Mouse (Mus musculus) pancreas, adult 10 weeks (tissue): ENCODE results near the gene Furin. TPM values are rescaled to one million over a fixed set of nuclear protein-coding genes. Genes with fewer than 3 reads are reported as not detected.

Source experiments
- polyA plus RNA-seq: library from polyadenylated mRNA; stranded (reverse); fragments of 350-450 nt; fragmentation: Illumina TruSeq; extraction: RNeasy Lipid Tissue Mini Kit (QIAGEN cat#74804); gene quantifications from one replicate; pipeline ENCODE4 v1.2.3, GENCODE M21; 2015; ENCODE audit warnings: low read depth, low replicate concordance; ENCODE audit not compliant: insufficient read depth

Gene Furin
- 14.7 TPM for polyA plus RNA-seq

DNA sequence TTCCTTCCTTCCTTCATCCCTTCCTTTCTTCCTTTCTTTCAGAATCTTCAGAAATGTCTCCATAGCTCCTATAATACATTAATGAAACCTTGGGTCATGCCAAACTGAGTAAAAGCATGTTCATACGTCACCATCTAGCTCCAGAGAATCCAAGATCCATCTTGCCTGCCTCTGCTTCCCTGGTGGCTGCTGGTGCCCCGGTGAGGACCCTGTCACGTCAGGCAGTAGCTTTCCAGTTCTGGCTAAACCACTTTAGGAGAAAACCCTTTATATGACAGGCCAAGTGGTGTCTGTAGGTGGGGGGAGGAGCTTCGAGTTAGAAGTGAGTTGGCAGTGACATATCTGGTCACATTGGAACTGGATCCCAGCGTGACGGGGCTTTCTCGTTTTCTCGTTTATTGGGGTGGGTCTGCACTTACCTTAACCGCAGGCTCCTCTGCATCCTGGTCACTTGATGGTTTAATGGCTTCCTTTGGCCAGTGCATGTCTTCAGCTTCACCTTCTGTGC, at the start of gene Furin:
TSS of gene Furin (minus strand) at position 249 of the 508 bp plus-strand sequence.

DNA sequence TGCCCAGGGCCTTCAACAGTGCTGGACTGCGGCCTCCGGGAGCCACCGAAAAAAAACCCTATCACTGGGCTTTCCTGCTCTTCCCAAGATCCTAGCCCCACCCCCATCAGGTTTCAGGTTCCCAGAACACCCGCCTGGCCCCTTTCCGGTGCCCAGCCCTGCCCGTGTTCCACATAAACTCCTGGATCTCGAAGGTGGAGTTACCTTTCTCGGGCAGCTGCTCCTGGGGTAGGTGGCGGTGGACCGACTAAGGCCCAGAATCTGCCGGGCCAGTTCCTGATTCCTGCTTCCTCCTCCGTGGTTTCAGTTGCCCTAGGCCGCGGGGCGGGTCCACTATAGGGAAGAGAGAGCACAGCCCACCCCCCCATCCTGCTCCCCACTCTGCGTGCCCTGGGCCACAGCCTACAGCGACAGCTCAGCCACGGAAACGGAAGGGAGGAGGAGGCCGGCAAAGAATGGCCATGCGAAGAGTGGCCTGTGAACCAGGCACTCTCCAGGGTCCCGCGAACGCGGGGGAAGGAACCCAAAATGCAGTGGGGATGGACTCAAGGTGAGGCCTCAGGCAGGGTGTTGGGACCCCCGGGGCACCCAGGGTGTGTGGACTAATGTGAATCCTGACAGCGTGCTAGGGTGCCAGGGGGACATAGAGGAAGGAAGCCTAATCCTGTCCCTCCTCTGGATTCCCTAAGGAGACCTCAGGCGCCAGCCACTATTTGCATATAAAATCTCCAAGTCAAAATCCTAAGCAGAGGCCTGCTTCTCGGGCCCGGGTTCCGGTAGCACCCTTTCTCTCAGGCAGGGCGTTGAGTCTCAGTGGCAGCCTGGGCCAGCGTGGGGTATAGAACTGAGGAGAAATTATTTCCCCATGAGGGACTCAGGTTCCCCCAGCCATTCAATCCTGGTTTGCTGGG, 17.3 kb downstream of the Furin start, which contains the start of gene Fes:
TSS of gene Fes (minus strand) at position 314 of the 911 bp plus-strand sequence.

DNA sequence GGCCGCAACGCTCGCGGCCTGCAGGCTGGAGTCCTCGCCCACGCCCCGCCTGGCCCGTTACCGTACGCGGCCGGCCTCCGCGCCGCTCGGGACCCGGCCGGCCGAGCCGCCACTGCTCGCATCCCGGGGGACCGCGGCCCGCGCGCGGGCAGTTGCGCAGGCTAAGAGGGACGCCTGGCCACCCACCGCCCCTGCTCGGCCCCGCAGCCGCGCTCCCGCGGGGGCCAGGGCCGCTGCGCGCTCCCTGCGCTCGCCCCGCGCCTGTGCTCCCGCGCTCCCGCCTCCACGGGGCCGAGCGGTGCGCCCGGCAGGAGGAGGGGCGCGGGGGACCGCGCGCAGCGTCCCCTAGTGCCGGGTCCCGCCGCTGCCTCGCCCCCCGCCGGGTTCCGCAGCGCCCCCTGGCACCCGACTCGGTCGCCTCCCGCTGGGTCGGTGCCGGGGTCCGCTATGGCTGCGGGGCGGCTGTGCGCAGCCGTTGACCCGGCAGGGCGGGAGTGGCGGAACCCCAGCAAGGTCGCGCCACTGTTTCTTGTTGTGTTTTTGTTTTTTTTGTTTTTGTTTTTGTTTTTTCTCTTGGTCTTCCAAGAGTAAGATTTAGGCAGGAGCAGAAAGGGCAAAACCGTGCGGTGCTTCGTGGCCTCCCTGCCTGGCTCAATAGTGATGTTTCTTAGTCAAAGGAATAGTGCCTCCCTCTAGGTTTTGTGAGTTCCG, 34.0 kb downstream of the Furin start, which contains the start of gene Man2a2:
TSS of gene Man2a2 (minus strand) at position 335 of the 711 bp plus-strand sequence.

DNA sequence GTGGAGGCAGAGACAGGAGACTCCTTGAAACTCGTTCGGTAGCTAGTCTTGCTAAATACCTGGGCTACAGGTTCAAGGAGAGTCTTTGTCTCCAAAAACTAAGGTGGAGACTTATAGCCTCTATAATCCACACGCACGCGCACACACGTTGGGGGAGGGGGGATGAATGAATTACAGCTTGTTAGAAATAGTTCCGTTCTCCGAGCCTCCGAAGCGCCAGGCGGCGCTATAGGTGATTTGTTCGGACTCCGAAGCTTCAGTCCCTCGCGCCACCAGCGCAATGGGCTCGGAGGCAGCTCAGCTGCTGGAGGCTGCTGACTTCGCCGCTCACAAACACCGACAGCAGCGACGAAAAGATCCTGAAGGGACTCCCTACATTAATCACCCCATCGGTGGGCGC, 62.4 kb downstream of the Furin start, which contains the start of gene Hddc3:
TSS of gene Hddc3 (plus strand) at position 247 of the 400 bp plus-strand sequence.

DNA sequence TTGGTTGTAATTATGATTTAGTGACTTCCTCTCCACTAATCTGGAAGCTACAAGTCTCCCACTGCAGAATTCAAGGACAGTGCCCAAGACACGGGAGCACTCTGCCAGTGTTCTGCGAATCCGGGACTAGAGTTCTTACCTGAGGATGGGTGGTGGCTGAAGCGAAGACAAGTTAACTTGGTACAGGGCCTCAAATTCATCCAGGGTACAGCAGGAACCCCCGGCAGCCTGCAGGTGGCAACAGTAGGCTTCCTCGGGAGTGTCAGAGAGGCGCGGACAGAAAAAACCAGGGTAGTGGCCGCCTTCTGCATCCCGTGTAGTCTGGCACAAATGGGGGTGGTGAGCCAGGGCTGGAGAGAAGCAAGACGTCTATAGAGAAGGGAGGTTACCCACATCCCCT, 64.4 kb downstream of the Furin start, which contains the start of gene Unc45a:
TSS of gene Unc45a (minus strand) at position 213 of the 400 bp plus-strand sequence.

Other genes with a start within 250 kb of the Furin start
- 2.1 TPM for gene Sema4b, start 218.6 kb downstream of the Furin start, polyA plus RNA-seq
- gene Cib1, start 172.6 kb downstream of the Furin start, polyA plus RNA-seq, result 16.9 TPM
- gene Gdpgp1, start 172.6 kb downstream of the Furin start, polyA plus RNA-seq, result 0.63 TPM
- 0.57 TPM for gene Ttll13, start 159.1 kb downstream of the Furin start, polyA plus RNA-seq
- 10.3 TPM for gene Ngrn, start 144.2 kb downstream of the Furin start, polyA plus RNA-seq
- gene Vps33b, start 135.8 kb downstream of the Furin start, polyA plus RNA-seq, result 3.4 TPM
- 0.87 TPM for gene Prc1, start 111.0 kb downstream of the Furin start, polyA plus RNA-seq
- 5.5 TPM for gene Rccd1, start 81.0 kb downstream of the Furin start, polyA plus RNA-seq
- 8.2 TPM for gene Unc45a, start 64.4 kb downstream of the Furin start, polyA plus RNA-seq
- gene Hddc3, start 62.3 kb downstream of the Furin start, polyA plus RNA-seq, result 6.2 TPM
- 8.4 TPM for gene Man2a2, start 34.1 kb downstream of the Furin start, polyA plus RNA-seq
- 11.3 TPM for gene Fes, start 17.5 kb downstream of the Furin start, polyA plus RNA-seq
- gene Blm, start 129.7 kb upstream of the Furin start, polyA plus RNA-seq, result 1.6 TPM